Mouse (Mus musculus): ENCODE measurements around the gene Pdzrn3. TPM values are rescaled to one million over a fixed set of nuclear protein-coding genes. Genes with fewer than 3 reads are reported as not detected.

The Pdzrn3 gene
- polyA plus RNA-seq, 2 experiments = 0.36 to 0.92 TPM

DNA sequence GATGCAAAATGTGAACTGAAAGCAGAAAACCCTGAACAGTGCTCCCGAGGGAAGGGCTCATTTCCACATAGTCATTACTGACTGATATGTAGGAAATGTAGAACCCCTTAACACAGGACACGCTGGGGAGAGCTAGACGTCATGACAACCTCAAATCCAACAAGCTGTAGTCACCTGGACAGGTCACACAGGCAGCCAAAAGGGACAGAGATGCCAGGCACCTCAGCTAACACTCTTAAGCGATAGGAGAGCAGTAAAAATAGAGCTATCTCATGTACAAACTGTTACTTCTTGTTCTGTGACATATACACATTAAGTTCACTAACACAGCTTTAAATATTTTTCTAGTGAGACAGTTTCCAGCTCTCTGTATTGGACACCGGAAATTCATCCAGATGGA is 15.0 kb downstream of the Pdzrn3 start:
- H3K9ac ChIP-seq (replicated peaks) = no peak overlapping the region
- H3K4me2 ChIP-seq (ENCODE audit: low read depth) = no peak overlapping the region
- no peaks in the 10 kb centered on the region for H3K36me3 ChIP-seq (replicated peaks; ENCODE audit: control insufficient read depth, insufficient read depth, low read depth)
- ATAC-seq (ENCODE audit: insufficient read depth) (no peak), DNase-seq (ENCODE audit: low read depth in 3 of 3, low spot score in 3 of 3) (no peak)
- H3K4me3 ChIP-seq (ENCODE audit: insufficient read depth in 1 of 2, low read depth in 2 of 2, low read length in 2 of 2) = no peak overlapping the region
- WGBS (ENCODE audit: insufficient replicate concordance) = 48% methylated on average over 5 of the region's 5 CpGs
- no peaks in the 10 kb centered on the region for H3K4me1 ChIP-seq (replicated peaks; ENCODE audit: control insufficient read depth in 2 of 2, insufficient read depth in 2 of 2, low read length in 1 of 2)
- no peaks in the 10 kb centered on the region for H3K9me3 ChIP-seq (ENCODE audit: control insufficient read depth, low read length)
- TF ChIP-seq CTCF (IDR thresholded peaks at IDR 0.05; ENCODE audit: low read depth) (no peak), EP300 (IDR thresholded peaks at IDR 0.05; ENCODE audit: low read depth) (no peak)
- H3K27ac ChIP-seq = no peak overlapping the region
- no peaks in the 10 kb centered on the region for H3K27me3 ChIP-seq (ENCODE audit: control insufficient read depth, insufficient read depth, low read length)

DNA sequence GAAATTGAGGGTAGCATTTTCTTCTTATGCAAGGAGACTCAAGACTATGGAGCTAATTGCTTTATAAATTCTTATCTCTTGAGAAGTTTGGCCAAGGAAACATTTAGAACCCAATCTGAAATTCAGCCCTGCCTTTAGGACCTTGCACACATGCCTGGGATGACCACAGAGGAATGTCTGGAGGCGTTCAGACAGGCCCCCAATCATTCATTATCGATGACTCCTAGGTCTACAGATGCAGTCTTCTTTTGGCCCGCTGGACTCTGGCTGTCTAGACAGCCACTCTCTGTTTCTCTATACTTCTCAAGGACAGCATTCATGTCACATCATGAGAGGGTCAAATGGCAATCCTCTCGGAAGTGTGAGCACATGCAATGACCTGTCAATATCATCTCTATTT is 15.4 kb downstream of the Pdzrn3 start:
- Histone ChIP-seq H3K27me3 (ENCODE audit: control insufficient read depth, insufficient read depth, low read length) (no peaks in the 10 kb centered on the region), H3K9ac (replicated peaks) (no peak overlapping the region), H3K27ac (no peak overlapping the region), H3K4me3 (ENCODE audit: insufficient read depth in 1 of 2, low read depth in 2 of 2, low read length in 2 of 2) (no peak overlapping the region), H3K36me3 (replicated peaks; ENCODE audit: control insufficient read depth, insufficient read depth, low read depth) (no peaks in the 10 kb centered on the region), H3K4me1 (replicated peaks; ENCODE audit: control insufficient read depth in 2 of 2, insufficient read depth in 2 of 2, low read length in 1 of 2) (no peaks in the 10 kb centered on the region), H3K4me2 (ENCODE audit: low read depth) (no peak overlapping the region), H3K9me3 (ENCODE audit: control insufficient read depth, low read length) (no peaks in the 10 kb centered on the region)
- DNase-seq (ENCODE audit: low read depth in 3 of 3, low spot score in 3 of 3) (no peak), ATAC-seq (ENCODE audit: insufficient read depth) (no peak)
- TF ChIP-seq CTCF (IDR thresholded peaks at IDR 0.05; ENCODE audit: low read depth) (no peak), EP300 (IDR thresholded peaks at IDR 0.05; ENCODE audit: low read depth) (no peak)
- 53% methylated on average over 4 of the region's 4 CpGs for WGBS (ENCODE audit: insufficient replicate concordance)

DNA sequence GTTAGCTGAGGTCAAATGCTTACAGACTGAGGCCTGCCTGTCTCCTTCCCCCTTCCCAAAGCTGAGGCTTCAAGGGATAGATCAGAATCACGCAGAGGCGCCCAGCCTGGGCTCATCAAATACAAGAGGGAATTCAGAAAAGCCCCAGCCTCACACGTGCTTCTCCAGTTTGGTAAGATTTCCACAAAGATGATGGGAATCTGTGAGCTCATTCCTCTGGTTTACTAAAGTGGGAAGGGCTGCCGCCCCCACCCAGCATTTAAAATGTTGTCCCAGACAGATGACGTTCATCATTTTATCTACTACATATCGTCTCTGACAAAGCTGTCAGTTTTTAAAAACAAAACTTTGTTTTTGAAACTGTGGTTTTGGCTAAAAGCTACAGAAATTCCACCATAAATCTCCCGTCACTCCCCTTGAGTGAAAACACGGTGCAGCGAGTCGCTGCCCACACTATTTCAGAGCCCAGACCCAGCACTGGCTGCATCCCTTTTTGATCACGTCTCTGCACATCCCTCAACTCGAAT is 17.4 kb downstream of the Pdzrn3 start:
- 61% methylated on average over 12 of the region's 12 CpGs for WGBS (ENCODE audit: insufficient replicate concordance)
- no peak for DNase-seq (ENCODE audit: low read depth in 3 of 3, low spot score in 3 of 3)

DNA sequence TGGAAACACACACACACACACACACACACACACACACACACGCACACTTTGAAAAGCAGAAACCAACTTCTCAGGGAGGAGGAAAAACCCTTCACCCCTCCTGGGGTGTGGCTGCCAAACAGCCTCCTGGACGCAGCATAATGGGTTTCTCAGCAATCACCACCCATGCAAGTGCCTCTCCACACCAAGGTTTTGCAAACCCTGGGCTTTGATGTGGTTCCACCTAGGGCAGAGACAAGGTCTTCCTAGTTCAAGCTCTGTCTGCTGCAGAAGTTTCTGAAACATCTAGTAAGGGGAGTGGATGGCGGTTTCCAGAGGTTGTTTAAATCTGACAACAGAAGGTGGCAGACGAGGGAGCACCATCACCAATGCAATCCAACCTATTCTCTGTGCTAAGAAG is 18.1 kb downstream of the Pdzrn3 start:
- no peak overlapping the region for H3K4me2 ChIP-seq (ENCODE audit: low read depth)
- ATAC-seq (ENCODE audit: insufficient read depth) (no peak), DNase-seq (ENCODE audit: low read depth in 3 of 3, low spot score in 3 of 3) (no peak)
- H3K4me3 ChIP-seq (ENCODE audit: insufficient read depth in 1 of 2, low read depth in 2 of 2, low read length in 2 of 2) = no peak overlapping the region
- no peak overlapping the region for H3K27ac ChIP-seq
- H3K4me1 ChIP-seq (replicated peaks; ENCODE audit: control insufficient read depth in 2 of 2, insufficient read depth in 2 of 2, low read length in 1 of 2) = no peaks in the 10 kb centered on the region
- 43% methylated on average over 4 of the region's 4 CpGs for WGBS (ENCODE audit: insufficient replicate concordance)
- no peaks in the 10 kb centered on the region for H3K9me3 ChIP-seq (ENCODE audit: control insufficient read depth, low read length)
- no peak overlapping the region for H3K9ac ChIP-seq (replicated peaks)
- H3K27me3 ChIP-seq (ENCODE audit: control insufficient read depth, insufficient read depth, low read length) = no peaks in the 10 kb centered on the region
- no peak for TF ChIP-seq EP300 (IDR thresholded peaks at IDR 0.05; ENCODE audit: low read depth)
- no peak for TF ChIP-seq CTCF (IDR thresholded peaks at IDR 0.05; ENCODE audit: low read depth)
- no peaks in the 10 kb centered on the region for H3K36me3 ChIP-seq (replicated peaks; ENCODE audit: control insufficient read depth, insufficient read depth, low read depth)

More for the DNA sequence above, 17.4 kb downstream of the Pdzrn3 start:
- H3K4me3 ChIP-seq (ENCODE audit: insufficient read depth in 1 of 2, low read depth in 2 of 2, low read length in 2 of 2) = no peak overlapping the region
- no peak for ATAC-seq (ENCODE audit: insufficient read depth)
- TF ChIP-seq CTCF (IDR thresholded peaks at IDR 0.05; ENCODE audit: low read depth) (no peak), EP300 (IDR thresholded peaks at IDR 0.05; ENCODE audit: low read depth) (no peak)
- no peak overlapping the region for H3K9ac ChIP-seq (replicated peaks)
- no peak overlapping the region for H3K4me2 ChIP-seq (ENCODE audit: low read depth)
- H3K9me3 ChIP-seq (ENCODE audit: control insufficient read depth, low read length) = no peaks in the 10 kb centered on the region
- no peak overlapping the region for H3K27ac ChIP-seq
- H3K27me3 ChIP-seq (ENCODE audit: control insufficient read depth, insufficient read depth, low read length) = no peaks in the 10 kb centered on the region
- no peaks in the 10 kb centered on the region for H3K36me3 ChIP-seq (replicated peaks; ENCODE audit: control insufficient read depth, insufficient read depth, low read depth)
- H3K4me1 ChIP-seq (replicated peaks; ENCODE audit: control insufficient read depth in 2 of 2, insufficient read depth in 2 of 2, low read length in 1 of 2) = no peaks in the 10 kb centered on the region

DNA sequence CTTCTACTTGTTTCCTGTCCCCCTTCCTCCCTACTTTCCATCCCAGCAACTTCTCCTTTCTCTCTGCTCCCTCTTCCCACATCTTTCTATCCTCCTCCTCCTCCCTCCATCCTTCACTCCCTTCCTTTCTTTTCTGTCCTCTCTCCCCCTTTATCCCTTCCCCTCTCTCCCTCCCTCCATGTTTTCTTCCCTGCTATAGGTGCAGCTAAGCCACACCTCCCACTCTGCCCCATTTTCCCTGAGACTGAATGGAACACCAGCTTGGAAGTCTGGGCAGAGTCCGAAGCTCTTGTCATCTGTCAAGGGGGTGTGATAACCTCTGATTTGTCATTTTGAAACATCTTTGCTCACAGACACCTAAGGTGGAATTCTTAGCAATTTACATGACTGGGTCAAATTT is 22.8 kb downstream of the Pdzrn3 start:
- WGBS (ENCODE audit: insufficient replicate concordance) = 29% methylated on average over 1 of the region's 1 CpGs
- Histone ChIP-seq H3K4me1 (replicated peaks; ENCODE audit: control insufficient read depth in 2 of 2, insufficient read depth in 2 of 2, low read length in 1 of 2) (no peaks in the 10 kb centered on the region), H3K27me3 (ENCODE audit: control insufficient read depth, insufficient read depth, low read length) (no peaks in the 10 kb centered on the region), H3K27ac (no peak overlapping the region), H3K36me3 (replicated peaks; ENCODE audit: control insufficient read depth, insufficient read depth, low read depth) (no peaks in the 10 kb centered on the region), H3K4me3 (ENCODE audit: insufficient read depth in 1 of 2, low read depth in 2 of 2, low read length in 2 of 2) (no peak overlapping the region), H3K9me3 (ENCODE audit: control insufficient read depth, low read length) (no peaks in the 10 kb centered on the region), H3K9ac (replicated peaks) (no peak overlapping the region), H3K4me2 (ENCODE audit: low read depth) (no peak overlapping the region)
- TF ChIP-seq EP300 (IDR thresholded peaks at IDR 0.05; ENCODE audit: low read depth) = no peak
- no peak for TF ChIP-seq CTCF (IDR thresholded peaks at IDR 0.05; ENCODE audit: low read depth)
- no peak for DNase-seq (ENCODE audit: low read depth in 3 of 3, low spot score in 3 of 3)
- ATAC-seq (ENCODE audit: insufficient read depth) = no peak

Measured in liver, embryonic 14.5 days (tissue).